Mouse (Mus musculus) embryo, embryonic 11.5 days (tissue): ENCODE data around the gene Tmem94.
"Not testable (repeated sequence)": the region's sequence is repeated elsewhere in the genome, so short reads cannot be mapped to it uniquely, and the experiment has no call there.

Experiments
- DNase-seq: peaks from one replicate; pipeline ENCODE4 v3.0.0-alpha.2; 2012; ENCODE audit warnings: low read depth, low spot score

Gene Tmem94

DNA sequence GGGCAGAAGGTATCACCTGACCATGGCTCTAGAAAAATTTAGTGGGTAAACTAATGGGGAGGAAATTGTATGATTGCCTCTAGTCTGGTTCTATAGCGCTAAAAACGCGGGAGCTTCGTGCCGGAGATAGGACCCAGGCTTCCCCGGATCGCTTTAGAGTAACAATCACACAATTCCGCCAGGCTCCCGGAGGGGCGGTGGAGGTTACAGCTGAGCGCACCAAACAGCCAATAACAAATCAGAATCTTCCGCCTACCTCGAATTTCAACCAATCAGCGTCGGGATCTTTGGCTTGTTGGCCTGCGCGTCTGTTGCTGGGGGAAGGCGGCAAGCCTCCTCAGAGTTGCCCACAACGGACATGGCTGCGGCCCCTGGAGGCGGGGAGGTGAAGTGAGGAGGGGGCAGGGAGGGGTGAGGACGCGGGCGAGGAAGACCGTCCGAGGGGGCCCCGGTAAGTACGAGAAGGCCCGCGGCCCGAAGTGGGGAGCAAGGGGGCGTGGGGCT is at the start of gene Tmem94:
Gene Tmem94 (plus strand): TSS at position 331 of the 504 bp plus-strand sequence.
- DNase-seq, result peak; percentile 98

- DNase-seq, result no peak
Observed at GRCm38 (mm10) chr11:115716410-115717338, 48.6 kb upstream of the Tmem94 start.

DNA sequence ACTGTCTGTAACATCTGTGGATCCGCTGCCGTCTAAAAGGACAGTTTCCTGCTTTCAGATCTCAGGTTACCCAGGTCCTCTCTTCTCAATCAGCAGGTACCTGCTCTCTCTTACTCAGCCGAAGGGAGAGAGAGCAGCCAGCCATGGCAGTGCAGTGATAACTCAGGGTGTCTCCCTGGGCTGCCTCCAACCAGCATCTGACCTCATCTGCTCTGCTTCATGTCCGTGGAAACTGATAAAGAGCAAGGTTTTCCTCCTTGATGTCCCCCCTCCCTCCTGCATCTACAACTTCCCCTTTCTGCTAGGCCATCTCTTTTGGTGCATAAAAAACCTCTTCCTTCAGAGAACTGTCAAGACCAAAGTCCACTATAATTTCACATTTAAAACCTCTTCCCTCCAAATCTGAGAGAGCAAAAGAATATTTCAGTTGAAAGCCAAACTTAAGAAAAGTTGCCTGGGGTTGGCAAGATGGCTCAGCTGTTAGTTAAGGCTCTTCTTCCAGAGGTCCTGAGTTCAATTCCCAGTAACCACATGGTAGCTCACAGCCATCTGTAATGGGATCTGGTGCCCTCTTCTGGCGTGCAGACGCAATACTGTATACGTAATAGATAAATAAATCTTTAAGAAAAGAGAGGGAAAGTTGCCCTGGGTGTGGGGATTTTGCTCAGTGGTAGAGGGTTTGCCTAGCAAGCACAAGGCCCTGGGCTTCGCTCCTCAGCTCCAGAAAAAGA is 47.4 kb upstream of the Tmem94 start:
- DNase-seq, result no peak

GRCm38 (mm10) chr11:115722638-115723037 is 42.6 kb upstream of the Tmem94 start:
- peak; percentile 70 for DNase-seq

GRCm38 (mm10) chr11:115723231-115723630 is 42.0 kb upstream of the Tmem94 start:
- DNase-seq, result no peak

GRCm38 (mm10) chr11:115734041-115734686 is 31.1 kb upstream of the Tmem94 start:
- DNase-seq, result no peak

DNA sequence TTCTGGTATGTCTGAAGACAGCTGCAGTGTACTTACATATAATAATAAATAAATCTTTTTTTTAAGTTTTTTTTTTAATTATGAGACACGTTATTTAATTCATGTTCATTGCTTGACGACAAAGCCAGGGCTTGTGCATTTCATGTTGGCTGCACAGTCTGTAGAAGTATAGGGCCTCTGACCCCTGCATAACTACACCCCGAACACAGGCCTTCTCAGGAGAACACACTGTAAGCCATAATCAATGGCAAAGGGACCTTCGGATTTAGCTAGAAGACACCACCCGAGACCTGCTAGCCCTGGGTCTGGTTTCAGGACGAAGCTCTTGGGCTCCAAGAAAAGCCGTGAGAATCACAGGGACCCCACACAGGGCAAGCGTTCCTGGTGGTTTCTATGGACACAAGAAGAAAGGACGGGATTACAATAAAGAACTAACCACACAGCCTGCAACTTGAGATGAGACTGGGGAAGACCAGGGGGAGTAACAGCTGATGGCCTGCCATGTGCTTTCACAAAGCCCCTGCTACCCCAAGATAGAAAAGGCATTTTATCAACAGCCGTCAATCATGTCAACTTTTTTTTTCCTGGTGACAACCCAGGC is 27.5 kb upstream of the Tmem94 start:
- DNase-seq, result no peak

GRCm38 (mm10) chr11:115738275-115738885 is 26.9 kb upstream of the Tmem94 start:
- DNase-seq, result no peak

- DNase-seq, result no peak
Observed at GRCm38 (mm10) chr11:115741070-115741469, 24.2 kb upstream of the Tmem94 start.

GRCm38 (mm10) chr11:115742926-115743325 is 22.3 kb upstream of the Tmem94 start:
- no peak for DNase-seq

DNA sequence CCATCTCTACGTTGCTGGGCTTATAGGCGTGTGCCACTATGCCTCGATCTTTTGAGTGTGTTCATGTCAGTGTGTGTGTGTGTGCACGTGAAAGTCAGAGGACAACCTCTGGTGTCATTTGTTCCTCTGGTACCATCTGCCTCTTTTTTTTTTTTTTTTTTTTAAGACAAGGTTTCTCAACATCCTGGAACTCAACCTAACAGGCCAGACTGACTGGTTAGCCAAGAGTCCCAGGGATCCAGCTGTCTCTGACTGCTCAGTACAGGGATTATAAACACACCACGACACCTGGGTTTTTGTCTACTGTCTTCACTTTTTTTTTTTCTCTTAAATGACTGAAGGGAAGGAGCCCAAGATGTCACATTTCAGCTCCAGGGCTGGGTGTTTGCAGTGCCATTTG is 20.8 kb upstream of the Tmem94 start:
- DNase-seq, result no peak

DNA sequence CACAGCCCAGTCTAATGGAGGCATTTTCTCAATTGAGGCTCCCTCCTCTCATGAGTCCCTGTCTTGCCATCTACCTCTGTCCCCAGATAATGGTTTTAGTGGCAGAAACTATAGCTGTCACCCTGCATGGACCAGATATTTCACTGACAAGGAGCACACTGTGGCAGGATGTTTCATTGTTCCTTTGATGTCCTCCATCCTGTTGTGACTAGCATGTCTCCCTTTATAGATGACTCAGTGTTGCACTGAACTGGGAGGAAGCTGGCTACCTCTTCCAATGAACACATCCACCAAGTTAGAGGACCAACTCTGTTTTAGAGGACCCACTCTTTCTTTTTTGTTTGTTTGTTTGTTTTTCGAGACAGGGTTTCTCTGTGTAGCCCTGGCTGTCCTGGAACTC is 19.1 kb upstream of the Tmem94 start:
- DNase-seq, result no peak

DNA sequence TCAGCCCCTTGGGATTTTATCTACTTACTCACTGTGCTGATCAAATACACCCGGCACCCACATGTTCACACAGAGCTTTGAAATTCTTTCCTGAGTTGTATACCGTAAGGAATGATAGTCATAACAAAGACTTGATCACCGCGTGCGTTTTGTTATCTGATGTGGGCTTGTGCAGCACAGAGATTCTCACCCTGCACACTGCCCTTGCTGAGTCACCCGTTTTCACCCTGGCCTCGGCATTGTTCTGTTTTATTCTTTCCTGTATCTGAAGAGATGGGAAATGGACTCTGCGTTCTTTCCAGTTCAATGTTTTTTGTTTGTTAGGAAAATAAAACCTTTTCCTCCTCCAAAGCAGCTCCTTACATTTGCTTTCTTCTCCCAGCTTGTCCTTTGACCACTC is 18.5 kb upstream of the Tmem94 start:
- no peak for DNase-seq

DNA sequence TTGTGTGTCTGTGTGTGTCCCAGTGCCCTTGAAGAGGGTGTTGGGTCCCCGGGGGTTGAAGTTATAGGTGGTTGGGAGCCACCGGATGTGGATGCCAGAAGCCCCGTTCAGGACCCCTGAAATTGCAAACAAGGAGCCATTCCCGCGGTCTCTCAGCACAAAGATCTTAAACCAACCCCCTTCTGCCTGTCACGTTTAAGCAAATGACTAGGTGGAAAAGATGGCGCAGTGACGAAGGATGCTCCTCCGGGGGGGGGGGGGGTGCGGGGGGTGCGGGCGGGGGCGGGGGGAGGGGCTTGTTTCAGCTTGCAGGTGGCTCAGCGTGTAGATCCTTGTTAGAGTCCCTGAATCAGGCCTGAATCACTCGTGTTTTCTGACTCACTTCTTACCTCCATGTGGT is 17.9 kb upstream of the Tmem94 start:
- DNase-seq, result no peak

DNA sequence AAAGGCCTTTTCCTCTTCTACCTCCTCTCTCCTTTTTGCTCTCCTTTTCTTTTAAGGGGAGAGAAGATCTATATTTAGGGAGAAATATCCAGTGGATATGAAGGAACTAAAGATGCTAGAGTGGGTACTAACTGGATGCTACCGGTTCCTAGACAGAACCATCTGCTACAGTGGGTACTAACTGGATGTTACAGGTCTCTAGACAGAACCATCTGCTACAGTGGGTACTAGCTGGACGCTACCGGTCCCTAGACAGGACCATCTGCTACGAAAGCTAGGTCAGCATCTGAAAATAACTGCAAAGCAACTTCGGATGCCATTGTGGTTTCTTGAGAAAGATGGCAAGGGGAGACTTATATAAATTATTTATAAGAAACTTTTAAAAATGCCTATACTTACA is 15.4 kb upstream of the Tmem94 start:
- no peak for DNase-seq

DNA sequence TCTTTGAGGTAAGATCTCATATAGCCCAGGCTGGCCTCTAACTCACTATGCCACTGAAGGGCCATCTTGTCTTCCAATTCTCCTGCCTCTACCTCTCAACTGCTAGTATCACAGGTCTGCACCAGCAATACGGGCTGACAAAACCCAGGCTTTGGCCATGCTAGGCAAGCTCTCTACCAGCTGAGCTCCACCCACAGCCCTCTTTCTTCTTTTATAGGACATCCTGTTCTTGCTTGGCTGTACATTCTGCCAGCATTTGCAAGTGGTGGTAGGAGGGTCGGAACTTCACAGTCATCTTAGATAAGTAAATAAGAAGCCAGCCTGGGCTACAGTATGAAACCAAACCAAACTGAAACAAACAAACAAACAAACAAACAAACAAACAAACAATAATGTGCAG is 13.5 kb upstream of the Tmem94 start:
- DNase-seq, result no peak

- no peak for DNase-seq
Observed at GRCm38 (mm10) chr11:115752653-115753052, 12.6 kb upstream of the Tmem94 start.

DNA sequence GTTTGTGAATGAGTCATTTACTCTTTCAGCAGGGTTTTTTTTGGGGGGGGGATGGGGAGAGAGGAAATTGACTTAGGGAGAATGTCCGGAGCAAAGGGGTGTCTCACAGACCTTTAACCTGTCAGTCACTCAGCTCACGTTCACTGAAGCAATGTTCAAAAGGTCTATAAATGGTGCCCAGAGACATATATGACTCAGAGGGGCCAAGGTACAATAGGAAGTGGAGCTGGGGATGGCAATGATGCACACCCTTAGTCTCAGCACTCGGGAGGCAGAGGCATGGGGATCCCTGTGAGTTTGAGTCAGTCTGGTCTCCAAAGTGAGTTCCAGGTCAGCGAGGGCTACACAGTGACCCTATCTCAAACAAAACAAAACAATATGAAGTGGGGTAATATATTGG is 11.7 kb upstream of the Tmem94 start:
- no peak for DNase-seq

- DNase-seq, result not testable (repeated sequence)
Observed at GRCm38 (mm10) chr11:115762176-115762575, 3.1 kb upstream of the Tmem94 start.

DNA sequence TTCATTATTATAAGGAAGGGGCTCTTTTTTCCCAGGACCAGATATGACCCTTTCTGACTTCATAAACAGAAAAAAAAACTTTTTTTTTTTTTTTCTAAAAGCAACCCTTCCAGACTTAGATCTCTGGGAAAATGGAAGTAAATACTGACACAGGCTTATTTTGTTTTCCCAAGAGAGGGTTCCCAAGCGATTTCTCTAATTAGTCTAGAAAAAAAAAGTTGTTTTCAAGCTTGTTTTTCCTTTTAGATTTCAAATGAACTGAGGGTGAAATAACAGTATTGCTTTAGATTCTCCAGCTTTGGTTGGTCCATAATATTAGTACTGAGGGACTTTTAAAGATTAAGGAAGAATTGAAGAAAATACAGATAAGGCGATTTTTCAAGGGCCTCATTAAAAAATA is 535 bp upstream of the Tmem94 start:
- DNase-seq, result no peak

DNA sequence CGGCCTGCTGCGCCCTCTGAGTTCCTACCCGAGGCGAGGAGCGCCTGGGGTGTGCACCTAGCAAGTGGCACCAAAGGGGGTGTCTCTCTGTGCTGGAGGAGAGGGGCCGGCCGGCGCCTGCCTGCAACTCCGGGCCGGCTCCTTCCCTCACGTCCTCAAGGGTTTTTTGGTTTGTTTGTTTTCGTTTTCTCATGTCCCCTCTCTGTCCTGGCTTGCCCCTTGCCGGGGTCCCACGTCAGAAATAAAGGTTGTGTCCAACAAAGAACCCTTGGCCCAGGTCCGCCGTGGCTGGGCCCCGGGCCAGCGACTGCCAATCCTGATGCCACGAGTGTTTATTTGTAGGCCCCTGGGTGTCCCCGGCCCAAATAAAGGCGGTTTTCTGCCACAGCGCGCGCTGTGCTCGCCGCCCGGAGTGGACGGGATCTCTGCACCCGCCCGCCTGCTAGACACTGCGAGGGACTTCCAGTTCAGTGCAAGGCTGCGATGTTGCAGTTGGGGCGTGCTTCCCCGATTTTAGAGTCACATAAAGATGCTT is 441 bp downstream of the Tmem94 start:
- no peak for DNase-seq
